Mouse (Mus musculus): ENCODE measurements around the gene Hivep2.

The Hivep2 gene

GRCm38 (mm10) chr10:14024971-14025370 lies 59.1 kb downstream of the Hivep2 start:
- no peak for DNase-seq (ENCODE audit: low spot score in 2 of 2)

- no peak for DNase-seq (ENCODE audit: low spot score in 2 of 2)
These were observed 61.9 kb downstream of the Hivep2 start for GRCm38 (mm10) chr10:14027751-14028150.

GRCm38 (mm10) chr10:14028956-14029355 lies 63.1 kb downstream of the Hivep2 start:
- DNase-seq (ENCODE audit: low spot score in 2 of 2), result no peak

GRCm38 (mm10) chr10:14030458-14031035 lies 64.7 kb downstream of the Hivep2 start:
- DNase-seq (ENCODE audit: low spot score in 2 of 2), result no peak

- DNase-seq (ENCODE audit: low spot score in 2 of 2), result no peak
These were observed 66.7 kb downstream of the Hivep2 start for GRCm38 (mm10) chr10:14032532-14032931.

GRCm38 (mm10) chr10:14034046-14034445 lies 68.2 kb downstream of the Hivep2 start:
- DNase-seq (ENCODE audit: low spot score in 2 of 2), result no peak

GRCm38 (mm10) chr10:14034790-14035189 lies 68.9 kb downstream of the Hivep2 start:
- no peak for DNase-seq (ENCODE audit: low spot score in 2 of 2)

GRCm38 (mm10) chr10:14035607-14036006 lies 69.7 kb downstream of the Hivep2 start:
- no peak for DNase-seq (ENCODE audit: low spot score in 2 of 2)

- DNase-seq (ENCODE audit: low spot score in 2 of 2), result no peak
These were observed 70.6 kb downstream of the Hivep2 start for GRCm38 (mm10) chr10:14036472-14036871.

- no peak for DNase-seq (ENCODE audit: low spot score in 2 of 2)
These were observed 72.2 kb downstream of the Hivep2 start for GRCm38 (mm10) chr10:14037977-14038489.

GRCm38 (mm10) chr10:14040716-14041470 lies 75.0 kb downstream of the Hivep2 start:
- DNase-seq (ENCODE audit: low spot score in 2 of 2), result no peak

GRCm38 (mm10) chr10:14041606-14042005 lies 75.7 kb downstream of the Hivep2 start:
- DNase-seq (ENCODE audit: low spot score in 2 of 2), result no peak

- no peak for DNase-seq (ENCODE audit: low spot score in 2 of 2)
These were observed 76.9 kb downstream of the Hivep2 start for GRCm38 (mm10) chr10:14042539-14043348.

- no peak for DNase-seq (ENCODE audit: low spot score in 2 of 2)
These were observed 77.5 kb downstream of the Hivep2 start for GRCm38 (mm10) chr10:14043349-14043710.

- no peak for DNase-seq (ENCODE audit: low spot score in 2 of 2)
These were observed 78.3 kb downstream of the Hivep2 start for GRCm38 (mm10) chr10:14044046-14044782.

GRCm38 (mm10) chr10:14044783-14045392 lies 79.0 kb downstream of the Hivep2 start:
- no peak for DNase-seq (ENCODE audit: low spot score in 2 of 2)

- DNase-seq (ENCODE audit: low spot score in 2 of 2), result no peak
These were observed 79.9 kb downstream of the Hivep2 start for GRCm38 (mm10) chr10:14045745-14046144.

- no peak for DNase-seq (ENCODE audit: low spot score in 2 of 2)
These were observed 80.3 kb downstream of the Hivep2 start for GRCm38 (mm10) chr10:14046171-14046651.

GRCm38 (mm10) chr10:14046935-14047334 lies 81.1 kb downstream of the Hivep2 start:
- no peak for DNase-seq (ENCODE audit: low spot score in 2 of 2)

- no peak for DNase-seq (ENCODE audit: low spot score in 2 of 2)
These were observed 81.8 kb downstream of the Hivep2 start for GRCm38 (mm10) chr10:14047661-14048060.

GRCm38 (mm10) chr10:14048322-14048915 lies 82.5 kb downstream of the Hivep2 start:
- DNase-seq (ENCODE audit: low spot score in 2 of 2), result no peak
